Mouse (Mus musculus) thymus, postnatal 10 days (tissue): ENCODE data around the gene Usp39.

Source experiments
- DNase-seq, 2 experiments: peaks; one replicate each; pipeline ENCODE4 v3.0.0; 2021; ENCODE audit warnings: low spot score in 2 of 2

The Usp39 gene

GRCm38 (mm10) chr6:72371571-72371970 lies 26.6 kb upstream of the Usp39 start:
- DNase-seq, result no peak

GRCm38 (mm10) chr6:72371147-72371546 lies 26.2 kb upstream of the Usp39 start:
- no peak for DNase-seq

GRCm38 (mm10) chr6:72370091-72370490 lies 25.1 kb upstream of the Usp39 start:
- no peak for DNase-seq

- no peak for DNase-seq
These were observed 24.6 kb upstream of the Usp39 start for GRCm38 (mm10) chr6:72369557-72369956.

GRCm38 (mm10) chr6:72367460-72367974 lies 22.5 kb upstream of the Usp39 start:
- no peak for DNase-seq

GRCm38 (mm10) chr6:72366844-72367443 lies 22.0 kb upstream of the Usp39 start, which contains the start of gene Rnf181:
Gene Rnf181 (minus strand): TSS chr6:72366956.
- DNase-seq, result no peak

- DNase-seq, result no peak
These were observed 21.3 kb upstream of the Usp39 start for GRCm38 (mm10) chr6:72366304-72366703.

GRCm38 (mm10) chr6:72364985-72365384 lies 20.0 kb upstream of the Usp39 start:
- DNase-seq, result no peak

GRCm38 (mm10) chr6:72364009-72364408 lies 19.0 kb upstream of the Usp39 start:
- DNase-seq, result no peak

GRCm38 (mm10) chr6:72362132-72363028 lies 17.4 kb upstream of the Usp39 start:
- peak; percentile 92 to 94 for DNase-seq

- no peak for DNase-seq
These were observed 16.2 kb upstream of the Usp39 start for GRCm38 (mm10) chr6:72361121-72361551.

- DNase-seq, result no peak
These were observed 15.6 kb upstream of the Usp39 start for GRCm38 (mm10) chr6:72360599-72360935.

GRCm38 (mm10) chr6:72359891-72360598 lies 15.1 kb upstream of the Usp39 start:
- DNase-seq, result no peak

GRCm38 (mm10) chr6:72359343-72359742 lies 14.4 kb upstream of the Usp39 start:
- DNase-seq, result no peak

GRCm38 (mm10) chr6:72358086-72358764 lies 13.2 kb upstream of the Usp39 start:
- no peak for DNase-seq

GRCm38 (mm10) chr6:72357164-72358079 lies 12.4 kb upstream of the Usp39 start:
- no peak for DNase-seq

- no peak for DNase-seq
These were observed 11.1 kb upstream of the Usp39 start for GRCm38 (mm10) chr6:72356001-72356532.

- peak; percentile 17 to 35 for DNase-seq
These were observed 10.3 kb upstream of the Usp39 start, which contains the start of gene Tmem150a for GRCm38 (mm10) chr6:72355066-72355911. Gene Tmem150a (plus strand): TSS chr6:72355447.

- DNase-seq, result no peak
These were observed 9.0 kb upstream of the Usp39 start for GRCm38 (mm10) chr6:72354025-72354424.
